Mouse (Mus musculus) G1E (cell line): Measurements from ENCODE around the gene Foxn3.

Source experiments
- CTCF ChIP-seq: IDR thresholded peaks from 2 replicates; pipeline ENCODE4 v1.5.1; 2012; ENCODE audit warnings: low read depth, low read length, inconsistent platforms, mixed read lengths
- GATA1 ChIP-seq: IDR thresholded peaks from 2 replicates; pipeline ENCODE4 v1.6.1; 2012; ENCODE audit warnings: borderline replicate concordance, low read length, inconsistent platforms, mixed read lengths

DNA sequence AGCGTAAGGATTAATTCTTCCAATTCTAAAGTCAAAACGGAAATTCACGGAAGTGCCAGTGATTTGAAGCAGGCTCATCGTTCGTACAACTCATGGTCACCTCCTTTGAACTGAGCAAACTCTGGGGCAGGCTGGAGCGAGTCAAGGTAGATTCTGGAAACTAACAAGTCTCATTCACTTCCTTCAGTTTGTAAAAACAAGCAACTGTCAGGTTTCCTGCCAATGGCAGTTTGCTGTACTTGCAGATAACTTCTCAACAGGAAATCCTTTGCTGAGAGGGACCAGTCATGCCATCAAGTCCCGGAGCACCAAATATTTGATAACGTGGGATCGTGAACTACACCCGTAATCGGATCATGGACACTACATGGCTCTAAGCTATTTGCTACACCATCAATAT lies 3.9 kb downstream of the Foxn3 start:
- no peak for TF ChIP-seq GATA1
- no peak for TF ChIP-seq CTCF
